Mouse (Mus musculus): ENCODE measurements at regions not wholly inside any gene's neighbourhood (a gene's known extent, or its start where the extent isn't known, plus 50 kb on each side); places are given as distances from the start of the nearest gene placed in this dataset.
A peak's percentile ranks its signal among the peaks of the same experiment; 100 is the strongest.

DNA sequence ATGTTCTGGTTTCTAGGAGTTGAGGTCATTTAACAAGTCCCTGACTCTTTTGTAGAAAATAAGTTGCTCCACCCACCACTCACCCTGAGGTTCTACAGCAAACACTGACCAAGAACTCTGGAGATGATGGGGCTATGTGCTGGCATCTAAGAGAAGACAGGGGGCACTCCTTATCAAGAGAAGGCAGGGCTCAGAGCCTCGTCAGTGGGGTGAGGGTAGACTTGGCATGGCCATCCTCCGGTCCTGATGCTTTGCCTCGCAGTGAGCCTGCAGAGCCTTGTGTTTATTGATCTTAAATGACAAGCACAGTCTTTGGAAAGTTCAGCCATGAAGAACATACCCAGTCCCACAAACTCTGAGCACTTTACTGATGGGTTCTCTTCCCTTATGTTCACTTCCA, 370.1 kb upstream of the 3110018I06Rik start:
- DNase-seq, result no peak

GRCm38 (mm10) chr12:107119076-107119475, 369.4 kb upstream of the 3110018I06Rik start:
- DNase-seq, result no peak

DNA sequence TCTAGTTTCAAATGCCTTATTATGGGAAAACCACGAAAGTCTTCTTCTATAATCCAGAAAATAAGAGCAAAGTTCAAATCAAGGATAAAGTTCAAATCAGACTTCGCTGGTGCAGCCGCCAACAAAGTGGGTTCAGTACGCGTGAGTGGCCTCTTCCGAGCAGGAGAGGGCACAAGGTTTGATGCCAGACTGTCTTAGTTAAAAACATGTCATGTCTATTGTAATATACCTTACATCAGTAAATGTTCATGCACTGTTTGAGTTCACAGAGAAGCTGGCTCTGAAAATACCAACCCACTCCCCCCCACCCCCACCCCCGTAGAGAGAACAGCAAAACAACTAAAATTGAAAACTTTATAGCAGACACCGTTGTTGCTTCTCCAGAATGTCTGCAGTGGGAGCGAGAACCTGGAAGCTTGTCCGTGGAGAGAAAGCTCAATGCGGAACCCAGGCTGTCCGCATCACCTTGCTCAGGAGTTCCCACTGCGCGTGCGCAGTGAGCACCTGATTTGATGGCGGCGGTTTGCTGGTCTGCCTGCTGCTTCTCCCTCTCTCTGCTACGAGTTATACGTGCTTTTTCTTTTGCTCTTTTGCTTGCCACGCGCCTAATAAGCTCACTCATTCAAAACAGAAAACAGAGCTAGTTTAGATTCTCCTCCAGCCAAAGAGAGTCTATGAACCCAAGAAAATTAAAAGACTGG, 367.8 kb upstream of the 3110018I06Rik start:
- no peak for DNase-seq

- no peak for DNase-seq
Measured at GRCm38 (mm10) chr12:107121990-107122389, 366.4 kb upstream of the 3110018I06Rik start.

DNA sequence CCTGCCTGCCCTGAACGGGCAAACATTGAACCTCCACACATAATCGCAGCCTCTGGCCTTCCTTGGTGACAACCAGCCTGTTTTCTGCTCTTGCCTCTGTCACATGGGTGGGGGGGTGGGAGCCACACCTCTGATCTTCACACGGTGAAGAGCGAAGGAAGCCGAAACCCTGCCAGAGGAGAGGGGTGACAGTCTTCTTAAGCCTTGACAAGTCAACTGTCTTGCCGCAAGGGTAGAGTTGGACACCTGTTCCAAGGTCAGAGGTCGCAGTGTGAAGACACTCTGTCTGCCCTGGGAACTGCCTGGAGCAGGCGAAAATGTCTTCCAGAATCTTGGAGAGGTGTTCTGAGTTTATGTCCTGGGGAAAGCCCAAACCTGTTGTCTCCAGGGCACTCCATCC, 364.8 kb upstream of the 3110018I06Rik start:
- no peak for DNase-seq

DNA sequence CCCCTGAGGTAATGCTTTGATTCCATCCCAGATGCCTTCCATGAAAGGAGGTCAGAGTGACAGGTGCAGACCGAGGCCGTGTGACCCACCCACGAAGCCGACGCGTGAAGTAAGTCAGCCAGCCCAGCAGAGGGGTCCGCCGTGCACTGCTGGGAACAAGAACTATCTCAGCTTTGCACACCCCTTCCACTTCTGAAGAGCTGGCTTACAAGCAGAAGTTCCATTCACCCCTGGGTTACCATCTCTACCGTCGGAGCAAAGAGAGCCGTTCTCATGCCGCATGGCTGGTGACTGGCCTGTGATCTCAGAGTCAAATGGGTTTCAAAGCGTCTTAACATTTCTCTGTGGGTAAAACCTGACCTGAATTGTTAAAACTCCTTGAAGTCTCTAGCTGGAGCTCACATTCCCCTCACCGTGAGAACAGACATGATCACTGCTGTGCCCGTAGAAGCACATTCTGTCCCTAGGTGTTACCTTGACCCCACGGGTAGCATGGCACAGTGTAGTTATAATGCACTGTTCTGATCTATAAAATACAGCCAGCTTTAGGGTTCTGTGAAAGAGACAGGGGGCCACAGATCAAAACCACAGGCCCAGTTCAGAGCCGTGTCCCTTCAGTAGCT, 364.1 kb upstream of the 3110018I06Rik start:
- DNase-seq, result no peak

GRCm38 (mm10) chr12:107125201-107125600, 363.2 kb upstream of the 3110018I06Rik start:
- DNase-seq, result no peak

GRCm38 (mm10) chr12:107126056-107126455, 362.4 kb upstream of the 3110018I06Rik start:
- no peak for DNase-seq

- no peak for DNase-seq
Measured at GRCm38 (mm10) chr12:107127591-107127990, 360.8 kb upstream of the 3110018I06Rik start.

DNA sequence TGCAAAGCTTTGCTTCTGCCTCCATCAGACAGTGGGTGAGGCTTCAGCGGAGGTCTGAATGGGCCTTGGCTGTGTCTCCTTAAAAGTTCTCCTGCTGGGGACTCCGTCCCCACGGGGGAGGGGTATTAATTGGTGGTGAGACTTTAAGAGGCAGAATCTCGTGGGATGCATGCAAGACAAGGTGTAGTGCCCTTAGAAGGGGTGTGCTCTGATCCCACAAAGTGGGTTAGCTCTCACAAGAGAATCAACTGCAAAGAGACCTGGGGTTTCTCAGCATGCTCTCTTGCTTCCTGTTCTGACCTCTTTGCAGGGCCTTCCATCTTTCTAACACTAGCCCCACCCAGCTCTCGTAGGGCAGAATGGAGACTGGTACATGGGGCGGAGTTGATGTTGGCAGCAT, 359.2 kb upstream of the 3110018I06Rik start:
- DNase-seq, result no peak

GRCm38 (mm10) chr12:107131351-107131750, 357.1 kb upstream of the 3110018I06Rik start:
- no peak for DNase-seq

DNA sequence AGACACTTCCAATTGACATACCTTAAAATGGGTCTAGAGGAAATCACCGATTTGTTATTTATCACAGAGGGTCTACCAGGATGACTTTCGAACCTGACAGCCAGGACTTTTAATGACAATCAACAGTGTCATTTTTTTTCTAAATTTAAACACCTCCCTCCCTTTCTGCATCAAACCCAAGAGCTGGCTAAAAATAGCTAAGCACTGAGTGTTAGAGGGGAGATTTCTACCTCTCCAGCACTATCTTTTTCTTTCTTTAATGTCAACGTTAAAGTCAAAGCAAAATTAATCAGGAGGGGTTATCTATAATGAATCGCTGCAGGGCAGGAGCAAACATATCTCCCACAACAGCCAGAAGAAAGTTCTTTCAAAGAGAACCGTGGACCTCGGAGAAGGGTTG, 356.6 kb upstream of the 3110018I06Rik start:
- DNase-seq, result no peak

DNA sequence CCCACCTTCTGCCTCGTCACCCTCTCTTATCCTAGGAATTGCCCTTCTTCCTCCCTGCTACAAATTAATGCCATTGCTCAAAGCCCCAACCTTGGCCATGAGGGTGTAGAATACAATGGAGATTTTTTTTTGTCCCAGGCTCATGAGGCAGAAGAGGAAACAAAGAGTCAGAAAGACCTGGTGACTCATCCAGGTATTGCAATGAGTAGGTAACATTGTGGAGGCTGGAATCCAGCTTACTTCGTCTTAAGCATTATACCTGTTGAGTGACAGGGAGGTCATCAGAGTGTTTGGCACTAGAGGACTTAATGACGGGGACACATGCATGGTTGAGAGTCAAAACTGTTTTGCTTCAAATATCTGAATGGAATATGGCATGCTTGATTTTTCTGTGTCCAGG, 355.9 kb upstream of the 3110018I06Rik start:
- no peak for DNase-seq

DNA sequence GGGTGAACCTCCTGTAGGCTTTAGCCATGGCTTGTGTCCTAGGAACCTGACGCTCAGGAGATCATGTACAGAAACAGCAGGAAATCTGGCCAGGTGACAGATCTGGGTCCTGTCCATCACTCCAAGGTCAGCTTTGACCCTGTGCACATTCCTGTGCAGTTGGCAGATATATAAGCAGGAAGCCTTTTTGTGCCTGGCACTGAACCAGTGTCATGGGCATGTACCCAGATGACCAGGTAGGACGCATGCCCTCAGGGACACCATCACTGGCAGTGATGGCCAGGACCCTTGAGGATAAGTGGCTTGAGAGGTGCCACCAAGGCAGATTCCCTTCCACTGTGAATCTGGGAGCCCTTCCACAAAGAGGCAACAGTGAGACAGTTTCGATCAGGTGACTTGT, 354.1 kb upstream of the 3110018I06Rik start:
- peak; percentile 5 to 31 for DNase-seq

GRCm38 (mm10) chr12:107138677-107139400, 349.6 kb upstream of the 3110018I06Rik start:
- no peak for DNase-seq

DNA sequence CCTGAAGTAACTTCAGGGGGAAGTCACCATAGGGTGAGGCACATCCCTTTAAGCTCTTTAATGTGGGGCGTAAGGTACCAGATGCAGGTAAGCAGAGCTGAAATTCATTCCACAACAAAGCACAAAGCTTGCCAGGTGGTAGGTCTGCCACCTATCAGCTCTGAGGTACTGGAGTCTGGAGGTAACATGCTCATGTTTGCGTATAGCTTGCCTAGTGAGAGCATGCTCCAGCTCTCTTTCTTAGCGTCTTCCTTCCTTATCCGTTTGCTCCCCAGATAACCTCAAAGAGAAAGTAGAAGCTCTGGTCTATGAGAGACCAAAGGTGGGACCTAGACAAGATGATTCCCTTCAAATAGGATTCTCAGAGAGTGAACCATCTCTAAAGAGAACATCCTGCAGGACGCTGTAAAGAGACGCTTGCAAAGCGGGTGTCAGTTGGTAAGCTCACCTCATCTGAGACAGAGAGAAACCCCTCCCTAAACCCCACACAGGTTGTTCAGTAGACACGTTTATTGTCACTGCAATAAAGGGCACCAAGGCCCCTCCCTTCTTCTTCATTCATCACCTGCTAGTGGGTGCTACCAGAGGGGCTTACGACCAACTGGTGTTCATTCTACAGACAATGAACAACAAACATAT, 347.4 kb upstream of the 3110018I06Rik start:
- no peak for DNase-seq

DNA sequence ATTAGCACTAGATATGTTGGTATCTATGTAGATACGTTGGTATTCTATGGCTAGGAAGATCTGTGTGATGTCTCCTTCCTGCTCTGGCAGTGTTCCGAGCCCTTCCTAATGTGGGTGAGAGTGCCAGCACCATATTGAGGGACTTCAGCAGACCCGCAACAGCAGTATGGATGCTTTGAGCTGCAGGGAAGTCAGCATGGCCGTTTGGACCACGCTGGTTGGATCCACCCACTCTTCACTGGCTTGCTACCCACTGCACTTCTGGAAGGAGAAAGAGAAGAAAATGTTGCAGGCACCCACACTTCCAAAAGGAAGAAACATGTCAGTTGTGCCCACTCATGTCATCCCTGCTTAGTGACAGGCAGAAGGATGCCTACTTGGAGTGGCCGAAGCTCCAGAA, 346.2 kb upstream of the 3110018I06Rik start:
- DNase-seq, result no peak

DNA sequence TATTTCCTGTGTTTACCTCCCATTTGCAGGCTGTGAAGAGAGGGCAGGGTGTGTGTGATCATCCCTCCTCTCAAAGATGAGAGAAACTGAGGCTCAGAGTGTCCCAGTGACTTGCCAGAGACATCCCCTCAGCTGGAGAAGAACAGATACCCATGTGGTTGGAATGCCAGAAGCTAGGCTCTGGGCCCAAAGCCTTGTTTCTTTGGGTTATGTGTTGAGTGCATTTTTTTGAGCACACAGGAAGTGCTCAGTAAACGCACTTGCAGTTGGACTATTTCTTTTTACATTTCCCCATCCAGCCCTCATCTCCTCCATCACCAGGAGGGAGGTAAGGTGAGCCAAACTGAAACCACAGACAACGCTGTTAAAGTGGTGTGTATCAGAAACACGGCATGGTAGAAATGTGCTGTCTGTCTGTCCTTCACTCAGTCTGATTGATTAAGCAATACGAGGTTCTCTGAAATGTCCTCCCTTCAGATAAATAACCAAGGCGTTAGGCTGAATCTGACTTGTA, 341.8 kb upstream of the 3110018I06Rik start:
- no peak for DNase-seq

GRCm38 (mm10) chr12:107148451-107148850, 340.0 kb upstream of the 3110018I06Rik start:
- DNase-seq, result no peak

GRCm38 (mm10) chr12:107151089-107151488, 337.3 kb upstream of the 3110018I06Rik start:
- no peak for DNase-seq

DNA sequence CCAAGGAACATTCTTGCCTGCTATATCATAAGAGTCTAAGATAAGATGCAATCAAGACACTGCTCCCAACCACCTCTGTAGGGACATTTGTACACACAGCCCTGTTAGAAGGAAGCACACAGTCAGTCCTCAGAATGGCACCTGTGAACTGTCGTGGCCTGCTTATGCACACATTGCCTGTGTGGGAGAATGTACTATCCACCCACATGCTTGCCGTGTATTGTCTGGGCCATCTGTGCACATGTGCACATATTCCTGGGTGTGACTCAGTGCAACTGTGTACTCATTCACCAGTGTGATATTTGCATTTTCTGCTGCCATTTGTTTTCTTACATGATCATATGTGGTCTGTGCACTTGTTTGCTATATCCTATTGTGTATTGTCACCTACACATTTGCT, 333.8 kb upstream of the 3110018I06Rik start:
- DNase-seq, result no peak

- no peak for DNase-seq
Measured at GRCm38 (mm10) chr12:107156791-107157428, 331.5 kb upstream of the 3110018I06Rik start.

Data from heart, adult 18-20 months (tissue).